Comparison of ENCODE assay signal across 26 mouse cellular contexts in genomic region chr13:43802361-43803137, GRCm38 (mm10). TPM values are rescaled to one million over a fixed set of nuclear protein-coding genes. Genes with fewer than 3 reads are reported as not detected.
DNase-seq lines count a peak whose midpoint lies in the region; ATAC-seq and TF ChIP-seq lines count a peak whose summit lies in the region.
"Had no signal": no experiment of that assay in that cellular context is flagged by ENCODE, and none has a peak within 500 bp of the region (broad histone marks: within the 10 kb centered on the region; RNA-seq: fewer than 3 reads in every experiment).

No protein-coding gene starts in this region.

- TF ChIP-seq POLR2A in liver, adult 2 months (IDR thresholded peaks at IDR 0.05; ENCODE audit: extremely low read depth, insufficient read depth, low read length) = no peak

- no peaks in the 10 kb centered on the region for H3K27me3 ChIP-seq in liver, adult 2 months (ENCODE audit: control insufficient read depth, insufficient read depth, low read length)
- H3K27me3 ChIP-seq in liver, embryonic 11.5 days (replicated peaks; ENCODE audit: control insufficient read depth, insufficient read depth, low read length) = no peaks in the 10 kb centered on the region
- no peaks in the 10 kb centered on the region for H3K27me3 ChIP-seq in forebrain, embryonic 14.5 days (replicated peaks; ENCODE audit: control insufficient read depth, insufficient read depth, low read length)
- H3K27me3 ChIP-seq: midbrain, embryonic 12.5 days; neural tube, embryonic 15.5 days had no signal

- H3K4me2 ChIP-seq in liver, embryonic 11.5 days = no peak overlapping the region
- H3K4me2 ChIP-seq in forebrain, embryonic 14.5 days (ENCODE audit: low read length) = no peak overlapping the region
- H3K4me2 ChIP-seq: heart, embryonic 11.5 days; hindbrain, embryonic 12.5 days; midbrain, embryonic 12.5 days; neural tube, embryonic 15.5 days had no signal

- H3K36me3 ChIP-seq in liver, adult 2 months (ENCODE audit: control insufficient read depth, insufficient read depth, low read length) = no peaks in the 10 kb centered on the region
- no peaks in the 10 kb centered on the region for H3K36me3 ChIP-seq in liver, embryonic 11.5 days (ENCODE audit: control insufficient read depth, insufficient read depth, low read length)
- H3K36me3 ChIP-seq in forebrain, embryonic 14.5 days (ENCODE audit: control insufficient read depth, insufficient read depth, low read length) = no peaks in the 10 kb centered on the region
- H3K36me3 ChIP-seq: midbrain, embryonic 12.5 days had no signal

- no peak overlapping the region for H3K9ac ChIP-seq in liver, adult 2 months (ENCODE audit: low read depth, low read length)
- H3K9ac ChIP-seq in liver, embryonic 11.5 days (ENCODE audit: low read depth, low read length) = no peak overlapping the region
- H3K9ac ChIP-seq in forebrain, embryonic 14.5 days (ENCODE audit: low read length) = no peak overlapping the region
- H3K9ac ChIP-seq: hindbrain, embryonic 12.5 days; midbrain, embryonic 12.5 days; neural tube, embryonic 15.5 days had no signal

- H3K27ac ChIP-seq in liver, adult 2 months (replicated peaks; ENCODE audit: insufficient read depth, low read depth, low read length) = no peak overlapping the region
- H3K27ac ChIP-seq in liver, embryonic 11.5 days (ENCODE audit: low read depth, low read length) = no peak overlapping the region
- no peak overlapping the region for H3K27ac ChIP-seq in forebrain, embryonic 14.5 days (ENCODE audit: low read depth, low read length)
- H3K27ac ChIP-seq: hindbrain, embryonic 12.5 days; hindbrain, postnatal 0 days; midbrain, embryonic 12.5 days; neural tube, embryonic 15.5 days had no signal

- H3K79me2 ChIP-seq in liver, adult 2 months (ENCODE audit: control insufficient read depth, insufficient read depth, low read length) = no peaks in the 10 kb centered on the region

- H3K4me3 ChIP-seq in liver, adult 2 months (ENCODE audit: insufficient read depth, low read depth, low read length) = no peak overlapping the region
- H3K4me3 ChIP-seq in liver, embryonic 11.5 days (ENCODE audit: low read depth, low read length) = no peak overlapping the region
- H3K4me3 ChIP-seq in forebrain, embryonic 14.5 days (ENCODE audit: low read depth, low read length) = no peak overlapping the region
- H3K4me3 ChIP-seq: hindbrain, embryonic 12.5 days; midbrain, embryonic 12.5 days; neural tube, embryonic 15.5 days had no signal

- WGBS in liver, adult 2 months = 88% methylated on average over 8 of the region's 8 CpGs
- WGBS in liver, embryonic 11.5 days = 73% methylated on average over 8 of the region's 8 CpGs
- WGBS in forebrain, embryonic 14.5 days = 86% methylated on average over 8 of the region's 8 CpGs

- no peaks in the 10 kb centered on the region for H3K9me3 ChIP-seq in liver, embryonic 11.5 days (ENCODE audit: control insufficient read depth, low read length)
- no peaks in the 10 kb centered on the region for H3K9me3 ChIP-seq in forebrain, embryonic 14.5 days (replicated peaks; ENCODE audit: control insufficient read depth, low read length)
- H3K9me3 ChIP-seq: midbrain, embryonic 12.5 days; neural tube, embryonic 15.5 days had no signal

- DNase-seq in liver, adult 2 months (ENCODE audit: extremely low read depth, low read depth, low spot score) = peak; percentile 17
- DNase-seq in liver, embryonic 11.5 days (ENCODE audit: low spot score) = no peak
- peak; percentile 24 for DNase-seq in 416B (ENCODE audit: low read depth)
- peak; percentile 33 to 46 for DNase-seq in monocyte, adult 2 months (ENCODE audit: low read depth in 1 of 2, low spot score in 2 of 2)
- DNase-seq in urinary bladder, postnatal 14 days (ENCODE audit: low spot score) = no peak
- no peak for DNase-seq in forebrain, embryonic 14.5 days (ENCODE audit: low spot score)
- DNase-seq: adrenal gland, postnatal 25 days; cerebellum, adult 18-20 months; cerebellum, postnatal 14 days; gastrocnemius, postnatal 10 days; heart, postnatal 36 days; kidney, adult 9 months; layer of hippocampus, adult 9-11 months; liver; retina, postnatal 1 day; right cerebral cortex, postnatal 25 days; thymus, adult 2 months; thymus, postnatal 36 days had no signal

- TF ChIP-seq CTCF in liver, adult 2 months (IDR thresholded peaks at IDR 0.05; ENCODE audit: low read depth, low read length) = no peak

- no peaks in the 10 kb centered on the region for H3K4me1 ChIP-seq in liver, adult 2 months (ENCODE audit: control insufficient read depth, insufficient read depth, low read length)
- no peaks in the 10 kb centered on the region for H3K4me1 ChIP-seq in liver, embryonic 11.5 days (replicated peaks; ENCODE audit: control insufficient read depth, insufficient read depth, low read length)
- peaks cover 14% of the 10 kb centered on the region for H3K4me1 ChIP-seq in forebrain, embryonic 14.5 days (ENCODE audit: control insufficient read depth, insufficient read depth, low read length)

- no peak for ATAC-seq in liver, embryonic 11.5 days (replicated peaks; ENCODE audit: low FRiP score)
- ATAC-seq in common myeloid progenitor, adult 5-6 weeks (replicated peaks; ENCODE audit: low read depth, poor library complexity, severe bottlenecking) = peak; percentile 36; the same call in 1 of the 2 replicates
- no peak for ATAC-seq in forebrain, embryonic 14.5 days
- ATAC-seq: forebrain, embryonic 16.5 days; hindbrain, postnatal 0 days; intestine, embryonic 16.5 days had no signal

RNA-seq across cellular contexts. Expression of gene Cd83, which starts 18.0 kb away (rescaled TPM):
- 3.8 and 4.4 TPM in 2 replicates for total RNA-seq in liver, adult 2 months (2014; rRNA removed)
- 0.40 and 0.73 TPM in 2 replicates for polyA plus RNA-seq in liver, adult 2 months (2012; rRNA removed)
- 1.3 and 1.8 TPM in 2 replicates for polyA plus RNA-seq in liver, embryonic 11.5 days (2014; fragmentation: Nextera tagmentation; extraction: Ambion mirVana)
- 0.68 TPM in 1 of 2 replicates, not detected in the other for total RNA-seq in common myeloid progenitor, adult 5-6 weeks (2017)
- polyA plus RNA-seq in forebrain, embryonic 14.5 days (2014; fragmentation: Nextera tagmentation; extraction: Ambion mirVana) = 9.1 and 9.2 TPM in 2 replicates

Comparison
In these comparisons a context has a peak if more than half of its experiments do, and no peak if none do; other contexts are left out.
1. DNase-seq: peak in liver, adult 2 months (single experiment), 416B (single experiment) and monocyte, adult 2 months (2 of 2); none in liver, embryonic 11.5 days (single experiment), urinary bladder, postnatal 14 days (single experiment) and forebrain, embryonic 14.5 days (single experiment).